19 mouse cellular contexts compared by ENCODE assay signal in genomic region chr9:32208071-32208470, GRCm38 (mm10).
"Had no signal": no experiment of that assay in that cellular context is flagged by ENCODE, and none has a peak within 500 bp of the region (broad histone marks: within the 10 kb centered on the region; RNA-seq: fewer than 3 reads in every experiment).

No protein-coding gene starts in this region.

- H3K27ac ChIP-seq: intestine, embryonic 15.5 days; kidney, embryonic 15.5 days; limb, embryonic 12.5 days; limb, embryonic 15.5 days; liver, embryonic 13.5 days; midbrain, embryonic 12.5 days; neural tube, embryonic 13.5 days had no signal

- DNase-seq: kidney, adult 11 months; kidney, adult 8-10 months; kidney, postnatal 10 days; kidney, postnatal 36 days; left cerebral cortex, postnatal 4 days; liver, embryonic 13.5 days; lung, adult 2 months; lung, postnatal 14 days; lung, postnatal 4 days; thymus, adult 18-20 months; thymus, postnatal 4 days had no signal

- ATAC-seq: intestine, embryonic 15.5 days; midbrain, embryonic 16.5 days had no signal

- H3K4me1 ChIP-seq: intestine, embryonic 15.5 days; kidney, embryonic 15.5 days; limb, embryonic 12.5 days; limb, embryonic 15.5 days; liver, embryonic 13.5 days; midbrain, embryonic 12.5 days; neural tube, embryonic 13.5 days had no signal

- H3K4me3 ChIP-seq: intestine, embryonic 15.5 days; kidney, embryonic 15.5 days; limb, embryonic 12.5 days; limb, embryonic 15.5 days; liver, embryonic 13.5 days; midbrain, embryonic 12.5 days; myocyte; neural tube, embryonic 13.5 days had no signal
